Mouse (Mus musculus): ENCODE measurements at regions not wholly inside any gene's neighbourhood (a gene's known extent, or its start where the extent isn't known, plus 50 kb on each side); places are given as distances from the start of the nearest gene placed in this dataset.

DNA sequence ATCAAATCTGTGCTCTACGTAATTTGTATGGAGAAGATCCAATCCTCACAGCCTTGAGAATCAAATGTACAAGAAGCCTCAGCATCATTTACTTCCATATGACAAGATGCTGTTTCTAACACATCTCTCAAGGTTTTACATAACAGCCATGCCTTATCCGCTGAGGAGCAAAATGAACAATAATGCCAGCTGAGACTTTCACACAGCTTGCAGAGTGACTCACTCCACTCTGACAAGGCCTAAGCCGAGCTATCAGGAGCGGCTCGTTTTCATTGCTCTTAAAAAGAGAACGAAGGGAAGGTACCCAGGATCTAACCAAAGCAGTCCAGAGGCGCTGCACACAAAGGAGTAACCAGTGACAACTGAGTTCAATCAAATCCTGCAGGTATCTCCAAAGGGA lies 803.5 kb downstream of the Efna5 start:
- DNase-seq (ENCODE audit: low spot score), result no peak

DNA sequence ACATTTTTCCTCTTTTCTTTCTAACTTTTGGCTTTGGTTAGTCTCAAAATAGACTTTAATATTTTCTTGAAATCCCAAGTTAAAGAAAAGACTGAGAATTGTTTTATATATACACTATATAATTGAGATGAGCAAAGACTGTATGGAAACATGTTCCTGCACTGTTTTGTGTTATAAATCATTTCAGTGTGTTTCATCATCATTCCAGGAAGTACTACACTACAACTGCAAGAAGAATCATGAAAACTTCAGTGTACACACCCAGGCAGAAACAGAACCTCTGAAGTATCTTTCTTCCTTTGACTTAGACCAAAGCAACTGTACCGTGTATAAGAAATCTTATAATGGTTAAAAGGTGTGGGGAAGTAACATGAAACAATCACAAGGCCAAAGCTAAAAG lies 816.2 kb downstream of the Efna5 start:
- no peak for DNase-seq (ENCODE audit: low spot score)

DNA sequence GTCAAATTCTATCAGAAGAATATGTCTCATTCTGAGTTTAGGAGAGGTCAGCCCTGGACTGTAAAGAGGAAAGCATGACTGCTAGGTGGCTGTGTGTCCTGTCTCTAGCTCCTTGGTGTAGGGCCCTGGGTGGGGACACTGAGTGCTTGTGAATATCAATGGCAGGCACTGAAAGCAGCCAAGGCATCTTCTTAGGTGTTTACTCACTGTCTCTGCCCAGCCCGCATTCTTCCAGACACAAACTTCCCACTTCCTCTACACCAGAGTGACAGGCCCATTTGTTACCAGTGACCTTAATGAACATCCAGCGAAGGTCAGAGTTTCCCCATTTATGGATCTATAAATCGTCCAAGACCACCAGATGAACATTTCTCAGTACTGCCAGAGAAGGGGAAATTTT lies 823.1 kb downstream of the Efna5 start:
- DNase-seq (ENCODE audit: low spot score), result no peak

DNA sequence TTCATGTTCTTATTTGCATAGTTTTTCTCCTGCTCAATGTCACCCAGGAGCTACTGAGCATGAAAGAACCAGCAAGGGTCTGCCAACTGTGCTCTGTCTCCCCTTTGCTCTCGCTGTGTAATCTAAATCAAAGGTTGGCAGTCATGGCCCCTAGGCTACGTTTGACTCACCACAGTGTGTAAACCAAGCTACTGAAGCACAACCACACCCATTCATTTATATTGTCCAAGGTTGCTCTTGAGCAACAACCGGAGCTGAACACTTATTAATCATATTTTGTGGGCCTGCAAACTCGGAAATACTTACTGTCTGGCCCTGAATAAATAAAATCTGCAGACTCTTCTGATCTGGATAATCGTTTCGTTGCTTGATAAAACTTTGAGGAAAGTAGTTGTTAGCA lies 826.3 kb downstream of the Efna5 start:
- DNase-seq (ENCODE audit: low spot score), result no peak

DNA sequence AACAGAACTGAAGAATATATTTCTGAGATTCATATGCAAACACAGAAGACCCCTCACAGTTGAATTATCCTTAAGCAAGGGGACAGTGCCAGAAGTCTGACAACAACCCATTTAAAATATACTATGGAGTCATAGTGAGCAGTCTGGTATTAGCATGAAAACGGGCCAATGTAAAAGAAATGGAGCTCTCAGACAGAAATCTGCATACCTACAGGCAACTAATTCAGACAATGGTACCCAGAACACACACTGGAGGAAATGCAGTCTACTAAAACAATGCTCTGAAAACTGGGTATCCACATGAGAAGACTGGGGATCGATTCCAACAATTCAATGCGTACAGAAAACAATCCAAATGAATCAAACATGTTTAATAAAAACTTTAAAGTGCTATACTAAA lies 832.1 kb downstream of the Efna5 start:
- no peak for DNase-seq (ENCODE audit: low spot score)

DNA sequence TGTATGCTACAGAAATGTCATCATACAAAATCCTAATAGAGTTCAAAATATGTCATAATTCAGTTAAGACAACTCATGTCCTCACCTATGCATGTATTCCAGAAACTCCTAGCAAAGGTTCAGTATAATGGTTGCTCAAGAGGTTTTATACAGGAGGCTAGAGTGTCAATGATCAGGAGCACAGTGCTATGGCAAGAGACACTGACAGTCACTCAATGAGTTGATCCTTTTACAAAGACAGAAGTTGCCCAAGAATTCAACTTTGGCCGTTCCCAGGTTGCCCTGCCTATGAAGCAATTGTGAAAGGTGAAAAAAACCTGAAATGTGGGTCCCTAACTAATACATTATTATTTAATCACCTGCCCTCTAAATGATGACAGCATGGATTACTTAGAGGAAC lies 850.5 kb downstream of the Efna5 start:
- no peak for DNase-seq (ENCODE audit: low spot score)

Data from testis, postnatal 14 days (tissue).